ENCODE assay signal across 8 mouse cellular contexts in the genomic region with DNA sequence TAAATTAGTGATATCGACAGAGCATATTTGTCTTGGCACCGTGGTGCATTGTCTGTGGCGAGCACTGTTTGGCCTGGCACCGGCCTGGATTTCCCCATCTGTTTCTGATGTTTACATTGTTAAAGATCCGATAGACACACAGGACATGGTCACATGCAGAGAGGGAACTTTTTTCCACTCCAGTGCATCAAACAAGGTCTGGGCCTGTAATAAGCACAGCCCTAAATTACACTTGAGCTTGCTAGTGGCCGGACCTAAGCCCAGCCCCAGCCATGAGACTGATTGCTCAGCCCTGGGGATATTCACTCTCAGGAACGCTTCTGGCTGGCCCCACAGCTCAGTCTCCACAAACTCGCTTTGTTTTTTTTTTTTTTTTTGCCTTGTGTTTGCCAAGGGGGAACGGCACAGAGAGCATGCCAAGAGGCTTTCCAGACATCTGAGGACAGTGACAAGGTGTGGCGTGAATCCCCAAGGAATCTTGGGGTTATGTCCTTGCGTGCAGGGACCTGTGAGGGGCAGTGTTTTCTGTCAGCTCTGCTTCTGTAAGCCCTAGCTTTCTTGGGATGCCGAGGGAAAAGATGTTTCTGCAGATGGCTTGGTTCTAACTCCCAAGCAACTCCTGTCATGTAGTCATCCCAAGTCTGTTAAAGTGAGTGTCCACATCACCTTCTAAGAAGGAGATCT.
DNase-seq lines count a peak whose midpoint lies in the region; ATAC-seq lines count a peak whose summit lies in the region.

No protein-coding gene starts in this region.

- H3K4me2 ChIP-seq in forebrain, embryonic 15.5 days (replicated peaks) = no peak overlapping the region

- H3K4me3 ChIP-seq in forebrain, embryonic 15.5 days = no peak overlapping the region

- H3K27ac ChIP-seq in forebrain, embryonic 15.5 days (replicated peaks) = peak overlapping the region; percentile 60

- intact Hi-C loops in left cerebral cortex, postnatal 25 days (cut with DNase I) = no loop called here

- 13% methylated on average over 12 of the region's 12 CpGs for WGBS in forebrain, embryonic 15.5 days

- H3K36me3 ChIP-seq in forebrain, embryonic 15.5 days = no peaks in the 10 kb centered on the region

- peaks cover 17% of the 10 kb centered on the region for H3K4me1 ChIP-seq in forebrain, embryonic 15.5 days

- H3K9me3 ChIP-seq in forebrain, embryonic 15.5 days = no peaks in the 10 kb centered on the region

- ATAC-seq in forebrain, embryonic 15.5 days (replicated peaks) = peak; percentile 94
- ATAC-seq in activated CD4-positive, CD25-positive, alpha-beta regulatory T cell, adult 4 months = no peak

- no peak overlapping the region for H3K9ac ChIP-seq in forebrain, embryonic 15.5 days (replicated peaks)

- no peaks in the 10 kb centered on the region for H3K27me3 ChIP-seq in forebrain, embryonic 15.5 days

- DNase-seq in left cerebral cortex, adult 9 months (ENCODE audit: low spot score in 2 of 2) = peak; percentile 15 to 20
- no peak for DNase-seq in left cerebral cortex, postnatal 25 days (ENCODE audit: low spot score in 2 of 2)
- DNase-seq in cerebellum, adult 9-11 months = peak; percentile 46
- peak; percentile 8 to 35 for DNase-seq in lung, postnatal 4 days
- DNase-seq in right cerebral cortex, adult 2 months (ENCODE audit: low spot score in 2 of 2) = no peak
- DNase-seq in thymus, postnatal 25 days = no peak

Comparison
In these comparisons a context has a peak if more than half of its experiments do, and no peak if none do; other contexts are left out.
1. DNase-seq: peak in left cerebral cortex, adult 9 months (2 of 2), cerebellum, adult 9-11 months (single experiment) and lung, postnatal 4 days (2 of 2); none in left cerebral cortex, postnatal 25 days (0 of 2), right cerebral cortex, adult 2 months (0 of 2) and thymus, postnatal 25 days (single experiment).